Comparison of ENCODE assay signal across 24 mouse cellular contexts in genomic region chr9:107992197-107992596, GRCm38 (mm10). TPM values are rescaled to one million over a fixed set of nuclear protein-coding genes. Genes with fewer than 3 reads are reported as not detected.
DNase-seq lines count a peak whose midpoint lies in the region; ATAC-seq and TF ChIP-seq lines count a peak whose summit lies in the region.
"Had no signal": no experiment of that assay in that cellular context is flagged by ENCODE, and none has a peak within 500 bp of the region (broad histone marks: within the 10 kb centered on the region; RNA-seq: fewer than 3 reads in every experiment).

TSS of gene Cdhr4 (plus strand) at chr9:107992497.

- WGBS in lung, adult 2 months, result 79% methylated on average over 2 of the region's 2 CpGs
- WGBS in lung, postnatal 0 days, result 66% methylated on average over 2 of the region's 2 CpGs
- WGBS in bone marrow, adult 2 months, result 69% methylated on average over 2 of the region's 2 CpGs
- 17% methylated on average over 2 of the region's 2 CpGs for WGBS in embryonic facial prominence, embryonic 15.5 days
- WGBS in limb, embryonic 15.5 days, result 35% methylated on average over 2 of the region's 2 CpGs

- no peak within 1 kb of the TSS for H3K27ac ChIP-seq in lung, postnatal 0 days (ENCODE audit: low read length)
- no peak within 1 kb of the TSS for H3K27ac ChIP-seq in bone marrow, adult 2 months (ENCODE audit: control insufficient read depth, insufficient read depth, low read depth, low read length, poor library complexity)
- no peak within 1 kb of the TSS for H3K27ac ChIP-seq in embryonic facial prominence, embryonic 15.5 days (replicated peaks)
- H3K27ac ChIP-seq in limb, embryonic 15.5 days, result no peak within 1 kb of the TSS
- H3K27ac ChIP-seq: forebrain, embryonic 10.5 days; heart, adult 2 months; hindbrain, embryonic 15.5 days; liver, embryonic 15.5 days; neural tube, embryonic 15.5 days had no signal

- ATAC-seq in lung, postnatal 0 days, result no peak
- no peak for ATAC-seq in embryonic facial prominence, embryonic 15.5 days (ENCODE audit: insufficient number of reproducible peaks, low FRiP score, low TSS enrichment, low read depth)
- ATAC-seq in limb, embryonic 15.5 days (ENCODE audit: insufficient number of reproducible peaks, low FRiP score, low TSS enrichment, low read depth), result no peak
- ATAC-seq: midbrain, embryonic 16.5 days had no signal

- no peaks in the 10 kb centered on the region for H3K9me3 ChIP-seq in lung, postnatal 0 days (ENCODE audit: low read length)
- no peaks in the 10 kb centered on the region for H3K9me3 ChIP-seq in embryonic facial prominence, embryonic 15.5 days (replicated peaks)
- H3K9me3 ChIP-seq in limb, embryonic 15.5 days, result no peaks in the 10 kb centered on the region
- H3K9me3 ChIP-seq: forebrain, embryonic 10.5 days; hindbrain, embryonic 15.5 days; liver, embryonic 15.5 days; neural tube, embryonic 15.5 days had no signal

- H3K27me3 ChIP-seq in lung, postnatal 0 days (replicated peaks; ENCODE audit: insufficient read depth, low read length), result no peaks in the 10 kb centered on the region
- H3K27me3 ChIP-seq in embryonic facial prominence, embryonic 15.5 days, result no peaks in the 10 kb centered on the region
- no peaks in the 10 kb centered on the region for H3K27me3 ChIP-seq in limb, embryonic 15.5 days
- H3K27me3 ChIP-seq: hindbrain, embryonic 15.5 days; neural tube, embryonic 15.5 days had no signal

- TF ChIP-seq CTCF in lung, adult 2 months (IDR thresholded peaks at IDR 0.05; ENCODE audit: insufficient read depth, low read length), result no peak
- no peak for TF ChIP-seq CTCF in lung, postnatal 0 days (IDR thresholded peaks at IDR 0.05)
- TF ChIP-seq CTCF in bone marrow, adult 2 months (IDR thresholded peaks at IDR 0.05; ENCODE audit: control insufficient read depth, insufficient read depth, low read length), result no peak

- H3K4me3 ChIP-seq in lung, adult 2 months (replicated peaks; ENCODE audit: extremely low read depth, low read depth, low read length), result no peak within 1 kb of the TSS
- H3K4me3 ChIP-seq in lung, postnatal 0 days (ENCODE audit: low read depth, low read length), result no peak within 1 kb of the TSS
- H3K4me3 ChIP-seq in bone marrow, adult 2 months (replicated peaks; ENCODE audit: control insufficient read depth, low read depth, low read length), result no peak within 1 kb of the TSS
- no peak within 1 kb of the TSS for H3K4me3 ChIP-seq in embryonic facial prominence, embryonic 15.5 days (replicated peaks)
- no peak within 1 kb of the TSS for H3K4me3 ChIP-seq in limb, embryonic 15.5 days
- H3K4me3 ChIP-seq: forebrain, embryonic 10.5 days; heart, adult 2 months; hindbrain, embryonic 15.5 days; liver, embryonic 15.5 days; neural tube, embryonic 15.5 days had no signal

- H3K4me2 ChIP-seq in lung, postnatal 0 days (replicated peaks; ENCODE audit: low read depth, low read length), result no peak within 1 kb of the TSS
- no peak within 1 kb of the TSS for H3K4me2 ChIP-seq in embryonic facial prominence, embryonic 15.5 days (replicated peaks)
- H3K4me2 ChIP-seq in limb, embryonic 15.5 days, result no peak within 1 kb of the TSS
- H3K4me2 ChIP-seq: hindbrain, embryonic 15.5 days; liver, embryonic 15.5 days; neural tube, embryonic 15.5 days had no signal

- TF ChIP-seq EP300 in lung, postnatal 0 days (IDR thresholded peaks at IDR 0.05), result no peak

- H3K9ac ChIP-seq in lung, postnatal 0 days (replicated peaks; ENCODE audit: low read depth), result no peak within 1 kb of the TSS
- no peak within 1 kb of the TSS for H3K9ac ChIP-seq in embryonic facial prominence, embryonic 15.5 days
- H3K9ac ChIP-seq in limb, embryonic 15.5 days, result no peak within 1 kb of the TSS
- H3K9ac ChIP-seq: hindbrain, embryonic 15.5 days; liver, embryonic 15.5 days; neural tube, embryonic 15.5 days had no signal

- no peak for DNase-seq in lung, adult 2 months
- no peak for DNase-seq in lung, postnatal 0 days (ENCODE audit: low spot score)
- no peak for DNase-seq in heart, adult 11 months
- DNase-seq in gastrocnemius, postnatal 4 days (ENCODE audit: low spot score in 2 of 2), result no peak
- DNase-seq: adrenal gland, adult 2 months; B cell, adult 2 months; cerebellum, adult 9-11 months; heart, adult 2 months; heart, postnatal 4 days; kidney, adult 11 months; kidney, postnatal 14 days; left cerebral cortex, postnatal 4 days; lung, postnatal 10 days; right cerebral cortex, postnatal 25 days; thymus, postnatal 36 days had no signal

- no peaks in the 10 kb centered on the region for H3K4me1 ChIP-seq in lung, adult 2 months (ENCODE audit: control insufficient read depth, insufficient read depth, low read length)
- H3K4me1 ChIP-seq in lung, postnatal 0 days (ENCODE audit: insufficient read depth, low read depth, low read length), result no peaks in the 10 kb centered on the region
- no peaks in the 10 kb centered on the region for H3K4me1 ChIP-seq in bone marrow, adult 2 months (ENCODE audit: control insufficient read depth, insufficient read depth, low read length)
- 0 out of 2 replicates have a peak, but pooled peaks cover 4% of the 10 kb centered on the region for H3K4me1 ChIP-seq in embryonic facial prominence, embryonic 15.5 days
- H3K4me1 ChIP-seq in limb, embryonic 15.5 days, result peaks cover 13% of the 10 kb centered on the region
- H3K4me1 ChIP-seq: hindbrain, embryonic 15.5 days; neural tube, embryonic 15.5 days had no signal

- no peaks in the 10 kb centered on the region for H3K36me3 ChIP-seq in lung, postnatal 0 days (ENCODE audit: insufficient read depth, low read length)
- no peaks in the 10 kb centered on the region for H3K36me3 ChIP-seq in embryonic facial prominence, embryonic 15.5 days
- H3K36me3 ChIP-seq in limb, embryonic 15.5 days, result no peaks in the 10 kb centered on the region
- H3K36me3 ChIP-seq: forebrain, embryonic 10.5 days; hindbrain, embryonic 15.5 days; liver, embryonic 15.5 days; neural tube, embryonic 15.5 days had no signal

- TF ChIP-seq POLR2A in lung, adult 2 months (IDR thresholded peaks at IDR 0.05; ENCODE audit: borderline replicate concordance, extremely low read depth, low read depth, low read length), result no peak
- no peak for TF ChIP-seq POLR2A in bone marrow, adult 2 months (IDR thresholded peaks at IDR 0.05; ENCODE audit: borderline replicate concordance, control insufficient read depth, low read depth, low read length)

RNA-seq across cellular contexts. Expression of gene Cdhr4, which starts in this region (rescaled TPM):
- 72.3 and 89.2 TPM in 2 replicates for polyA plus RNA-seq in lung, adult 2 months (2012; rRNA removed)
- 7.8 and 8.9 TPM in 2 replicates for polyA plus RNA-seq in lung, postnatal 0 days (2015; fragmentation: Nextera tagmentation; extraction: Ambion mirVana)
- 10.6 and 23.4 TPM in 2 replicates for polyA plus RNA-seq in bone marrow, adult 2 months (2011; ENCODE audit: insufficient read depth, insufficient read length, low replicate concordance, missing spikeins)
- 9.5 and 12.7 TPM in 2 replicates for polyA plus RNA-seq in embryonic facial prominence, embryonic 15.5 days (2015; fragmentation: Nextera tagmentation; extraction: Ambion mirVana)
- polyA plus RNA-seq in limb, embryonic 15.5 days (2015; fragmentation: Nextera tagmentation; extraction: Ambion mirVana), result 10.7 and 11.9 TPM in 2 replicates
- total RNA-seq in gastrocnemius, postnatal 4 days (2021), result 1 to 10 TPM; 1.4 to 1.7 TPM
- total RNA-seq: gastrocnemius, adult 8-10 months had no signal
